Mouse (Mus musculus) fat pad, adult 2 months (tissue): ENCODE measurements around the gene Fes.
"Not testable (repeated sequence)": the region's sequence is repeated elsewhere in the genome, so short reads cannot be mapped to it uniquely, and the experiment has no call there.

Experiments
- DNase-seq: peaks from one replicate; pipeline ENCODE4 v3.0.0-alpha.2; 2011; ENCODE audit warnings: low read depth, low spot score; ENCODE audit errors: extremely low read depth

Gene Fes

GRCm38 (mm10) chr7:80405188-80405695, 17.5 kb upstream of the Fes start, which contains the start of gene Furin:
Furin (minus strand) TSS chr7:80405436.
- DNase-seq, result no peak

GRCm38 (mm10) chr7:80404101-80404894, 16.6 kb upstream of the Fes start:
- DNase-seq, result no peak

- DNase-seq, result no peak
Measured at GRCm38 (mm10) chr7:80403551-80403950, 15.8 kb upstream of the Fes start.

- no peak for DNase-seq
Measured at GRCm38 (mm10) chr7:80402651-80403321, 15.0 kb upstream of the Fes start.

- DNase-seq, result no peak
Measured at GRCm38 (mm10) chr7:80401860-80402641, 14.3 kb upstream of the Fes start.

- DNase-seq, result no peak
Measured at GRCm38 (mm10) chr7:80401041-80401859, 13.5 kb upstream of the Fes start.

- DNase-seq, result no peak
Measured at GRCm38 (mm10) chr7:80400571-80400970, 12.8 kb upstream of the Fes start.

GRCm38 (mm10) chr7:80400099-80400498, 12.4 kb upstream of the Fes start:
- DNase-seq, result no peak

GRCm38 (mm10) chr7:80398654-80399444, 11.1 kb upstream of the Fes start:
- no peak for DNase-seq

GRCm38 (mm10) chr7:80397986-80398385, 10.2 kb upstream of the Fes start:
- no peak for DNase-seq

- not testable (repeated sequence) for DNase-seq
Measured at GRCm38 (mm10) chr7:80396427-80396826, 8.7 kb upstream of the Fes start.

GRCm38 (mm10) chr7:80394600-80394999, 6.9 kb upstream of the Fes start:
- DNase-seq, result no peak

- no peak for DNase-seq
Measured at GRCm38 (mm10) chr7:80392119-80392518, 4.4 kb upstream of the Fes start.

- no peak for DNase-seq
Measured at GRCm38 (mm10) chr7:80387033-80387632, 613 bp downstream of the Fes start.

- no peak for DNase-seq
Measured at GRCm38 (mm10) chr7:80386235-80386930, 1.4 kb downstream of the Fes start.

- no peak for DNase-seq
Measured at GRCm38 (mm10) chr7:80382919-80383318, 4.8 kb downstream of the Fes start.

- DNase-seq, result no peak
Measured at GRCm38 (mm10) chr7:80379531-80379930, 8.2 kb downstream of the Fes start.

GRCm38 (mm10) chr7:80377471-80377870, 10.3 kb downstream of the Fes start:
- no peak for DNase-seq

GRCm38 (mm10) chr7:80376192-80376591, 11.6 kb downstream of the Fes start:
- no peak for DNase-seq
